Mouse (Mus musculus) gastrocnemius, postnatal 14 days (tissue): ENCODE measurements at regions not wholly inside any gene's neighbourhood (a gene's known extent, or its start where the extent isn't known, plus 50 kb on each side); places are given as distances from the start of the nearest gene placed in this dataset.

Experiments
- DNase-seq: peaks from one replicate; pipeline ENCODE4 v3.0.0; 2021; ENCODE audit warnings: mixed read lengths
- intact Hi-C: fragments of 180-260 bp; cut with DNase I; formaldehyde crosslinking; loops from one replicate; pipeline ENCODE4 v1.15.1; 2025; ENCODE audit warnings: low total_unique reads

DNA sequence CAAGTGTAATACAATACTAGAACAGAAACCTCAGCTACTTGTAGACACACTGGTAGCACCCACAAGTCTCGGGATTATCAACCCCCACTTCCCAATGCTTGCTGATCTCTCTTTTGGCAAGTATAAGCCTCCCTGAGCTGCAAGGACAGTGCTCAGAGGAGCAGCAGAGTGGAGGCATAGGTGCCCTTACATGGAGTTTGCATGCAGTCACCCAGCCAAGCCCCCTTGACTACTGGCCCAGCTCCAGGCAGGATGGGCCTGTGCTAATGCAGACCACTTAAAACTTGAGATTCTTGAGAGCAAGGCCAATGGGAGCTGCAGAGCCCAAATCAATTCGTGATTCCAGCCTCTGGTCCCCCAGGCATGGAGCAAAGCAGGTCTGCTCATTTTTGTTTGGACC, 158.0 kb downstream of the Irx5 start:
- no peak for DNase-seq
- intact Hi-C loops: no loop called here

DNA sequence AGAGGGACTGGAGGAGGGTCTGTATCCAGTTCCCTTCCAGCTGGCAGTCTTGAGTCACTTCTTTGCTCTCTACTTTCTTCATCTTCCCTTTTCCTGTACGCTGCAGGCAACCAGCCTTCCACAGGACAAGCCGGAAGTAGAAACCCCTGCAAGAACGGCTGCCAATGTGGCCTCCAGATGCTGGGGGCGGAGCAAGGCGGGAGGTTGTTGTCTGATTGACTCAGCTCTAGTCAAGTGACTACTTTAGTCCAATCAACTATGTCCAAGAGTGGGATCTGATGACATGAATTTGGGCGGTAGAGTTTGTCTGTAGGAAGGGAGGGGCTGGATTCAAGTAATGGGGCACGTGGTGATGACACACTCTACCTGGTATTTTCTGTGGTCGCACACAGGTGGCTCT, 156.1 kb upstream of the Irx6 start:
- no peak for DNase-seq
- intact Hi-C loops: no loop called here

DNA sequence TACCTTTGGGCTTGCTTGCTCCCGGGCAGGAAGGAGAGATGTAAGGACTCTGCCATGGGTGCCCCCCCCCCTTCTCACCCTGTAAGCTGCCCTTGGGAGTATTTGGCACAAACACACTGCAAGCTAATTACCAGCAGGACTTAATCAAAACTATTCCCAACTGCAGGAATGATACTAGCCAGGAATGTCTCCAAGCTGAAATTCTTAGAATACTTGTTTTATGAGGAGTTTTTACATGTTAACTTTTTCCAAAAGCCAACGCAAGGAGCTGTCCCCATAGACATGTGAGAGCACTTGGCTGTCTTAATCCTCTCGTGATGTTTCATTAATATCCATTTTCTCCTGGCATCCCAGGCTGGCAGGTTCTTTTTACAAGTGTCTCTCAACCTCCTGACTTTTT, 155.6 kb upstream of the Irx6 start:
- DNase-seq: no peak
- intact Hi-C loops: no loop called here

DNA sequence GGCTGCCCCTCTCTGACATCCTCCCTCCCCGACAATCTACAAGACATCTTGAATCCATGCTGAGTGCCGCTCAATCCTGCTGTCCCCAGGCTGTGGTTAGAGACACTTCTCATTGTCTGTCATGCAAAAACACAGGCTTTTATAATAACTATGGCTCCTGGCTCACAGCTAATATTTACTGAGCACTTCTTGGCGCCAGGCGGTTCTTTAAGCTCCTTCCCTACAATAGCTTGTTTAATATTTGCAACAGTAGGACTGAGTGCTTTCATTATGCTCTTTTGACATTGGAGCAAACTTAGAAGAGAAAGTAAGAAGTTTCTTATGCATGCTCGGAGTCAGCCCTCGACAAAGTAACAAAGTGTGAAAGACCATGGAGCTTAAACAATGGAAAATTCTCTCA, 151.6 kb upstream of the Irx6 start:
- no peak for DNase-seq
- intact Hi-C loops: no loop called here

DNA sequence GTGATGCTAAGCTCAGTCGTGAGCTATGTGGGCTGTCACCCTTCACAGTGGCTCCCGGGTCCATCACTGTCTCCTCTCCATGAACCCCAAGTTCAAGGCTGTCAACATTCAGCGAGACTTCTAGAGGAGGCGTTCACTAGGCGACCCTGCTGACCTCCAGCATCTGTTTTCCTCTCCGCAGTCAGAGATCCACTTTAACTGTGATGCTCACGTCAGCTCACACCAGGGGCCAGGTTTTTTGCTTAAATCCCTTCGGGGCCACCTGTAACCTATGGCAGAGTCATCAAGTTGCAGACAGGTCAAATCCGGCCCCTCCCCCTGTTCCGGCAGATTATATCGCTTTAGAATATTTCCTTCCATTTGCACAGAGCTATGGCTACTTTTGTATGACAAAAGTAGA, 144.3 kb upstream of the Irx6 start:
- no peak for DNase-seq
- intact Hi-C loops: no loop called here

GRCm38 (mm10) chr8:92540636-92541035, 133.5 kb upstream of the Irx6 start:
- no peak for DNase-seq
- intact Hi-C loops: no loop called here

GRCm38 (mm10) chr8:92545347-92546059, 128.6 kb upstream of the Irx6 start:
- peak; percentile 10 for DNase-seq
- intact Hi-C loops: no loop called here

DNA sequence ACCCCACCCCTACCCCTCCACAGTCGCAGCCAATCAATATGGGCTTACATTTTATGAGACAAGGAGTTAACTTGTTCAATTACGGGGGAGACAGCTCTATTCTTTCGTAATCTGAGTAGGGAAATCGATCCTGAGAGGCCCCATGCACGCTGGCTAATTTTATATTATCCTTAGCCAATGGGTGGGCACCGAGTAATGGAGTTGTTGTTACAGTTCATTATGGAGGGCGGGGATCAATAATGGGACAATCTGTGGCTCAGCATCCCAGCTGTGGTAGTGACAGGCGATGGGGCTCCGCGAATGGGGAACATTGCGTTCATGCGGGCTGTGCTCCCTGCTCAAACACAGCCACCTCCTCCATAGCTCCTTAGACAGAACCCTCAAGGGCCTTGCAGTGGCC, 118.9 kb upstream of the Irx6 start:
- intact Hi-C loops: no loop called here
- no peak for DNase-seq

DNA sequence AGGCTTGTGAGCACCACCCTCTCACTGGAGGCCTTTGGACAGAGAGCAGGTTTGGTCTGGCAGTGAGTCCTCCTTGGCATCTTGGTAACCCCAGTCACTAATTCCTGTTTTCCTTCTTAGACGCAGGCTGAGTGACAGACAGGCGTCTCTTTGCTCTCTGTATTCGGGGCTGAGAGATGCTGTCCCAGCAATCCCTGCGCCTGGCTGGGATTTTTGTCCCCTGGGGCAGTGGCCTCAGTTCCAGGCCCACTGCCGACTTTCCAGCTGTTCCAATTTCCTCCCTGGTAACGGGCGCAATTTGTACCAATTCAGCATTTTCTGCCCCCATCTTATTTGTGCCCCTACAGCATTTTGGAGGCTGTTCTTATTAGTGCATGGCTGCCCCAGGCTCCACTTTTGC, 118.5 kb upstream of the Irx6 start:
- peak; percentile 29 for DNase-seq
- intact Hi-C loops: no loop called here

DNA sequence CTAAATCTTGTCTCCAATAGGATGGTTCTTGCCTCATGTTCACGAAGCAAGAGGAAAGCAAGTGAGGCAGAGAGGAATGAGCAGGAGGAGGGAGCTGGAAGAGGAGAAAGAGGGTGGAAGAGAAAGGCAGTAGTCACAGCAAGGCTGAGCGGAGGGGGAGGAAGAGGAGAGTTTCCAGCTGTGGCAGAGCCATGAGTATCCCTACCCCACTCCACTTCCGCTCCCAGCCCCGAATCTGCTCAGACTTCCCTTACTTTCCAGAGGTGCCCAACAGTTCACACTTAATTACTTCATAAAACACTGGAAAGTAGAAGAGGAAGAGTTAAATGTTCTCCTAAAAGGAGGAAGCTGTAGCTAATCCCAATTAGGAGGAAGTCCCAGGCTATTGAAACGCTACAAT, 111.6 kb upstream of the Irx6 start:
- intact Hi-C loops: no loop called here
- DNase-seq: no peak

DNA sequence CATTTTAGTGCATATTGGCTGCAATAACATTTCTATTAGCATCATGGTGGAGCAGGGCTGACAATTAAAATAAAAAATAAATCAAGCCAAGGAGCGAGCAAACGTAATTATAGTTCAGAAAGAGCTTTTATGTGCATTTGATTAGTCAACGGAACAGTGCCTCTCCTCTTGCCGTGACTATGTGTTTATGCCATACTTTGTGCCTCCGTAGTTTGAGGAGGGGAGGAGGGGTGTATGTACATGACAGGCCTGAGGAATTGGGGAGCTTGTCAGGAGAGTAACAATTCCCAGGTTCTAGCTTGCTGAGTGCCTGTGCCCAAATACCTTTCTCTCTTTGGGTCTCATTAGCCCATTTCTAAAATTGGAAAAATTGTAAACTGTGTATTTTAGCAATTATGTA, 111.1 kb upstream of the Irx6 start:
- DNase-seq: no peak
- intact Hi-C loops: no loop called here

GRCm38 (mm10) chr8:92569650-92570049, 104.4 kb upstream of the Irx6 start:
- intact Hi-C loops: no loop called here

GRCm38 (mm10) chr8:92579446-92579845, 94.6 kb upstream of the Irx6 start:
- intact Hi-C loops: no loop called here
- no peak for DNase-seq

More at GRCm38 (mm10) chr8:92569650-92570049, 104.4 kb upstream of the Irx6 start:
- DNase-seq: no peak

DNA sequence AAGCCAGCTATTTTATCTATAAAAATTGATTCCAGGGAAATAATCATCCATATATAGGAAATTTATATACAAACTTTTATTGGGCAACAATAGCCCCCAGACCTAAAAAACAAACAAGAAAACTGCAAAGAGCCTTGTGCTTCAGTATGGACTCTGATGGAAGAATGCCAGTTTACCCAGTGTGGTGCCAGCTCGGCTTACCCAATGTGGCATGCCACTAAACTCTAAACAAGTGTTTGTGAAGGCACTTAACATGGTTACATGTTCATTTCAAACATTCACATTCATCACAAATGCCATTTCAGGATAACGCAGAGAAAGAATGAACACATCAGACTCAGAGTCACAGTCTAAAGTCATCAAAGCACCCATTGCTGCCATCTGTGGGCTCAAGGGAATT, 93.0 kb upstream of the Irx6 start:
- DNase-seq: no peak
- intact Hi-C loops: no loop called here

- DNase-seq: no peak
- intact Hi-C loops: no loop called here
Measured at GRCm38 (mm10) chr8:92600766-92601165, 73.3 kb upstream of the Irx6 start.

DNA sequence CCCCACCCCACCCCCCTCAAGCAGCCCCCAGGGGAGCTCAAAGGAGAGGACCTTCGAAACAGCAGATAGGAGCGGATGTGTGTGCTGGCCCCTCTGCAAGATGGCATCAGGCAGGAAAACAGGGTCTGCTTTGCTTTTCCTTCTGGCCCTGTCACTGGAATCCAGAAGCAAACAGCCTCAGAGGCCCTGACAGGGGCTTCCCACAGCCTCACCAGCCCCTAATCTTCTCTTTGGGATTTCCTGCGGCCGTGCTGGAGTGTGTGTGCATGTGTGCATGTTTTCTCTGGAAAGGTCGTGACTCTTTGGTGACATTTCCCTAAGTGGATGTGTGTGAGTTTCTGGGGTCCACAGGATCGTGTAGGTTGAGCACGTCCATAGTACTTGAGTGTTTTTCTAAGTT, 71.1 kb upstream of the Irx6 start:
- intact Hi-C loops: no loop called here
- no peak for DNase-seq

- intact Hi-C loops: no loop called here
- no peak for DNase-seq
Measured at GRCm38 (mm10) chr8:92605631-92606030, 68.5 kb upstream of the Irx6 start.

GRCm38 (mm10) chr8:92607604-92608003, 66.5 kb upstream of the Irx6 start:
- intact Hi-C loops: no loop called here
- no peak for DNase-seq

DNA sequence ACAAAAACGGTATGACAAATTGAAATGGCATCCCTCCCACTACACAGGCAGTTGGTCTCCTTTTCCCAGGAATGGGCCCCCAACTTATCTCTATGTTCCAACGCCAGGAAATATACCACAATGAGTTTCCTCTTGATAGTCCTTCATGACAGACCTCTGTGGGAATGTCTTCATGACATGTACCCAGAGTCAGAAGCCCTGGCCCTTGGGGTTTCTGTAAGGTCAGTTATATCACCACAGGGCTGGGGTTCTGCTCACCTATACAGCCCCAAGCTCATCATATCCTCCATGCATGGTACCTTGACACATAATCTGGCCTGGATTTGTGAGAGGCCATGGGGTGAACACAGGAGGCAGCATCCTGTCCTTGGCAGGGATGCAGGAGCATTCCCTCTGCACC, 64.2 kb upstream of the Irx6 start:
- intact Hi-C loops: loop anchor here (5.0 kb wide), 1 partner anchor 248 kb away; no protein-coding TSS in a partner anchor
- DNase-seq: no peak

- DNase-seq: no peak
- intact Hi-C loops: loop anchor here (5.0 kb wide), 1 partner anchor 248 kb away; no protein-coding TSS in a partner anchor
Measured at GRCm38 (mm10) chr8:92610487-92611059, 63.5 kb upstream of the Irx6 start.

DNA sequence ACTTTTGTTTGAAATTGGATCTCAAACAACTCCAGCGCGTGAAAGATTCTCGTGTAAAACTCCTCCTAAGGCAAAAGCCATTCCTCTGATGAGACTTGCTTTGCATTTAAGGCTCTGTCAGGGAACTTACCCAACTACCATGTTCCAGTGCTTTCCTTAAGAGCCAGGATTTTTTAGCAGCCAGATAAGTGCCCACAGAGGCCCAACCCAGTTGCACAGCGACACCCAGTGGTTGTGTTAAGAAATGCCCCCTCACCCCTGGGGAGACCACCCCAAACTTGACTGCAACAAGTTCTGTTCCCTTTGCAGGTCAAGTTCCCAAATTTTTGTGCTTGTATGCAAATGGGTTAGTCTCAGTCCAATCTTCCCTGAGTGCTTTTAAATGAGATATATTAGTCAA, 60.6 kb upstream of the Irx6 start:
- intact Hi-C loops: loop anchor here (5.0 kb wide), 1 partner anchor 251 kb away; no protein-coding TSS in a partner anchor

More for the DNA sequence above, 60.6 kb upstream of the Irx6 start:
- no peak for DNase-seq
